Mouse (Mus musculus) CH12.LX (cell line): Measurements from ENCODE around the gene Gm21992. TPM values are rescaled to one million over a fixed set of nuclear protein-coding genes. Genes with fewer than 3 reads are reported as not detected.

ENCODE experiments used
- DNase-seq: peaks from one replicate; pipeline ENCODE4 v3.0.0-alpha.2; 2013; ENCODE audit errors: extremely low read depth
- H3K27ac ChIP-seq: 2 replicates; pipeline ENCODE4 v1.5.1; 2012; ENCODE audit warnings: low read depth, mild to moderate bottlenecking, control low read depth, moderate library complexity; ENCODE audit not compliant: insufficient read depth
- H3K27me3 ChIP-seq: replicated peaks from 2 replicates; pipeline ENCODE3; 2012; ENCODE audit warnings: inconsistent platforms
- H3K36me3 ChIP-seq, 2 experiments: replicated peaks in 1 of 2; 2 replicates each; pipeline versions ENCODE3 to v1.6.1; 2012; ENCODE audit warnings: inconsistent platforms in 1 of 2, low read length in 1 of 2, mild to moderate bottlenecking in 1 of 2, mixed read lengths in 1 of 2, moderate library complexity in 1 of 2; ENCODE audit not compliant: control insufficient read depth in 1 of 2, insufficient read depth in 1 of 2
- H3K4me1 ChIP-seq, 2 experiments: 2 replicates each; pipeline ENCODE4 v1.6.1; 2012; ENCODE audit warnings: inconsistent platforms in 1 of 2, moderate library complexity in 1 of 2; ENCODE audit not compliant: insufficient read depth in 2 of 2, control insufficient read depth in 1 of 2
- H3K4me2 ChIP-seq: 2 replicates; pipeline ENCODE4 v1.6.1; 2012; ENCODE audit warnings: low read depth, mild to moderate bottlenecking, control low read depth; ENCODE audit not compliant: poor library complexity, insufficient read depth, severe bottlenecking
- H3K4me3 ChIP-seq, 3 experiments: fragments of 150-350 bp in 1 of 3; sonication (generic) in 1 of 3; replicated peaks in 1 of 3; 2 replicates each; pipeline versions ENCODE3 to v1.5.1; 2011 to 2012; ENCODE audit warnings: low read depth in 2 of 3, low read length in 2 of 3, mild to moderate bottlenecking in 2 of 3, moderate library complexity in 2 of 3, control low read depth in 1 of 3, improper control_type of control experiment in 1 of 3, inconsistent platforms in 1 of 3, mixed read lengths in 1 of 3; ENCODE audit not compliant: poor library complexity in 1 of 3
- H3K79me2 ChIP-seq: replicated peaks from 2 replicates; pipeline ENCODE4 v1.6.1; 2012; ENCODE audit warnings: mild to moderate bottlenecking, moderate library complexity; ENCODE audit not compliant: control insufficient read depth, poor library complexity, insufficient read depth, severe bottlenecking; ENCODE audit errors: extremely low read depth
- H3K9ac ChIP-seq: 2 replicates; pipeline ENCODE4 v1.6.1; 2012; ENCODE audit warnings: low read depth, mild to moderate bottlenecking, control low read depth, moderate library complexity; ENCODE audit not compliant: insufficient read depth
- H3K9me3 ChIP-seq: replicated peaks from 2 replicates; pipeline ENCODE3; 2012; ENCODE audit warnings: low read length, inconsistent platforms, mixed read lengths
- BHLHE40 ChIP-seq: IDR thresholded peaks from 2 replicates; pipeline ENCODE4 v1.6.1; 2011; ENCODE audit warnings: mild to moderate bottlenecking, low read depth, low read length, improper control_type of control experiment
- CHD1 ChIP-seq: IDR thresholded peaks from 2 replicates; pipeline ENCODE4 v1.6.1; 2012; ENCODE audit warnings: low read depth, low read length, improper control_type of control experiment, inconsistent platforms
- ELF1 ChIP-seq: IDR thresholded peaks from 2 replicates; pipeline ENCODE4 v1.6.1; 2014; ENCODE audit warnings: low read depth, mild to moderate bottlenecking, inconsistent platforms, low read length, improper control_type of control experiment
- EP300 ChIP-seq: IDR thresholded peaks from 2 replicates; pipeline ENCODE4 v1.6.1; 2011; ENCODE audit warnings: low read length, improper control_type of control experiment
- ETS1 ChIP-seq: conservative IDR thresholded peaks from 2 replicates; pipeline ENCODE4 v1.6.1; 2012; ENCODE audit warnings: low read depth, mild to moderate bottlenecking, inconsistent platforms, low read length, improper control_type of control experiment, moderate library complexity
- GABPA ChIP-seq: IDR thresholded peaks from 2 replicates; pipeline ENCODE4 v1.6.1; 2012; ENCODE audit warnings: low read depth, low read length, improper control_type of control experiment, inconsistent platforms; ENCODE audit not compliant: insufficient replicate concordance
- JUN ChIP-seq: IDR thresholded peaks from 2 replicates; pipeline ENCODE4 v1.6.1; 2011; ENCODE audit warnings: low read depth, mild to moderate bottlenecking, low read length, improper control_type of control experiment, moderate library complexity; ENCODE audit not compliant: insufficient read depth
- JUND ChIP-seq: conservative IDR thresholded peaks from 2 replicates; pipeline ENCODE4 v1.6.1; 2011; ENCODE audit warnings: low read depth, low read length, improper control_type of control experiment
- MAFK ChIP-seq: IDR thresholded peaks from 2 replicates; pipeline ENCODE4 v1.6.1; 2011; ENCODE audit warnings: low read length, improper control_type of control experiment; ENCODE audit not compliant: insufficient replicate concordance
- MAZ ChIP-seq: IDR thresholded peaks from 2 replicates; pipeline ENCODE4 v1.6.1; 2012; ENCODE audit warnings: low read depth, mild to moderate bottlenecking, inconsistent platforms, low read length, improper control_type of control experiment, moderate library complexity
- MXI1 ChIP-seq: IDR thresholded peaks from 2 replicates; pipeline ENCODE4 v1.6.1; 2011; ENCODE audit warnings: mild to moderate bottlenecking, low read depth, low read length, improper control_type of control experiment
- NELFE ChIP-seq: IDR thresholded peaks from 2 replicates; pipeline ENCODE4 v1.6.1; 2011; ENCODE audit warnings: low read depth, low read length, improper control_type of control experiment
- PAX5 ChIP-seq: IDR thresholded peaks from 2 replicates; pipeline ENCODE4 v1.6.1; 2012; ENCODE audit warnings: low read length, inconsistent platforms, mixed read lengths
- POLR2A ChIP-seq: IDR thresholded peaks from 2 replicates; pipeline ENCODE4 v1.6.1; 2011; ENCODE audit warnings: low read depth, mild to moderate bottlenecking, improper control_type of control experiment, low read length
- RAD21 ChIP-seq: IDR thresholded peaks from 2 replicates; pipeline ENCODE4 v1.6.1; 2011; ENCODE audit warnings: low read depth, mild to moderate bottlenecking, low read length, improper control_type of control experiment, moderate library complexity
- RCOR1 ChIP-seq: conservative IDR thresholded peaks from 2 replicates; pipeline ENCODE4 v1.6.1; 2012; ENCODE audit warnings: low read depth, mild to moderate bottlenecking, inconsistent platforms, low read length, improper control_type of control experiment
- SMC3 ChIP-seq: IDR thresholded peaks from 2 replicates; pipeline ENCODE4 v1.6.1; 2011; ENCODE audit warnings: low read depth, low read length, improper control_type of control experiment
- TCF12 ChIP-seq: IDR thresholded peaks from 2 replicates; pipeline ENCODE4 v1.6.1; 2014; ENCODE audit warnings: low read depth, mild to moderate bottlenecking, inconsistent platforms, low read length, improper control_type of control experiment
- ZC3H11A ChIP-seq: IDR thresholded peaks from 2 replicates; pipeline ENCODE4 v1.6.1; 2012; ENCODE audit warnings: low read depth, mild to moderate bottlenecking, inconsistent platforms, low read length, improper control_type of control experiment
- ZNF384 ChIP-seq: IDR thresholded peaks from 2 replicates; pipeline ENCODE4 v1.6.1; 2012; ENCODE audit warnings: low read depth, low read length, improper control_type of control experiment, inconsistent platforms
- dilution Hi-C: fragments of 300-500 bp; cut with MboI; formaldehyde crosslinking; loops from 2 replicates; pipeline ENCODE4 v1.14.3; 2020; ENCODE audit warnings: low sequenced_read_pairs; ENCODE audit not compliant: extremely low pct_unique_long_range_greater_than_20kb, extremely low pct_ligation_motif_present
- in situ Hi-C: fragments of 300-500 bp; cut with MboI; formaldehyde crosslinking; loops from 3 replicates; pipeline ENCODE4 v1.14.3; 2019; ENCODE audit warnings: low sequenced_read_pairs, low pct_ligation_motif_present, low pct_unique_long_range_greater_than_20kb, mixed read lengths
- polyA plus RNA-seq: library from polyadenylated mRNA; unstranded; fragments of >175 nt; gene quantifications from 2 replicates; pipeline ENCODE4 v1.2.1, GENCODE M21; 2012; ENCODE audit warnings: low read depth; ENCODE audit not compliant: insufficient read length
- total RNA-seq, 2 experiments: library from RNA; depleted of rRNA; stranded (reverse); fragments of 300-350 nt in 1 of 2; fragments of >200 nt in 1 of 2; gene quantifications; 2 replicates each; pipeline ENCODE4 v1.2.3; 2012 to 2014

The Gm21992 gene
- total and polyA plus RNA-seq, 3 experiments = 3.9 to 44.3 (median 17.0) TPM

GRCm38 (mm10) chr19:4746611-4747010 lies 64.8 kb downstream of the Gm21992 start:
- in situ Hi-C loops = loop anchor here (10.0 kb wide), 1 partner anchor 52 kb away; the partner anchor contains the start of gene Gm960
- no peak overlapping the region for H3K4me3 ChIP-seq

GRCm38 (mm10) chr19:4745681-4746080 lies 65.7 kb downstream of the Gm21992 start:
- dilution Hi-C loops = no loop called here

More at GRCm38 (mm10) chr19:4746611-4747010, 64.8 kb downstream of the Gm21992 start:
- no peak overlapping the region for H3K9ac ChIP-seq
- H3K9me3 ChIP-seq = no peaks in the 10 kb centered on the region
- H3K36me3 ChIP-seq = peaks cover 0 to 6% of the 10 kb centered on the region in 2 experiments
- H3K27ac ChIP-seq = no peak overlapping the region
- H3K27me3 ChIP-seq = no peaks in the 10 kb centered on the region
- DNase-seq = no peak
- H3K4me1 ChIP-seq = no peaks in the 10 kb centered on the region
- H3K79me2 ChIP-seq = no peaks in the 10 kb centered on the region
- no peak for TF ChIP-seq MXI1
- no peak for TF ChIP-seq ELF1
- TF ChIP-seq SMC3 = no peak
- no peak for TF ChIP-seq PAX5
- H3K4me2 ChIP-seq = no peak overlapping the region
- dilution Hi-C loops = no loop called here

GRCm38 (mm10) chr19:4745057-4745456 lies 66.4 kb downstream of the Gm21992 start:
- in situ Hi-C loops (loop anchor here (10.0 kb wide), 1 partner anchor 50 kb away; the partner anchor contains the start of gene Gm960), dilution Hi-C loops (no loop called here)
- Histone ChIP-seq H3K9ac (no peak overlapping the region), H3K9me3 (no peaks in the 10 kb centered on the region), H3K4me1 (no peaks in the 10 kb centered on the region), H3K4me2 (no peak overlapping the region), H3K27me3 (no peaks in the 10 kb centered on the region), H3K79me2 (no peaks in the 10 kb centered on the region), H3K27ac (no peak overlapping the region), H3K36me3 (peaks cover 0 to 6% of the 10 kb centered on the region in 2 experiments), H3K4me3 (no peak overlapping the region)
- no peak for DNase-seq
- TF ChIP-seq JUN = no peak

More at GRCm38 (mm10) chr19:4745681-4746080, 65.7 kb downstream of the Gm21992 start:
- peaks cover 0 to 6% of the 10 kb centered on the region in 2 experiments for H3K36me3 ChIP-seq
- H3K9me3 ChIP-seq = no peaks in the 10 kb centered on the region
- no peaks in the 10 kb centered on the region for H3K79me2 ChIP-seq
- TF ChIP-seq MAZ = no peak
- TF ChIP-seq NELFE = no peak
- TF ChIP-seq POLR2A = no peak
- TF ChIP-seq RAD21 = no peak
- TF ChIP-seq RCOR1 = no peak
- TF ChIP-seq ZNF384 = no peak
- no peak for TF ChIP-seq EP300
- no peak for TF ChIP-seq TCF12
- TF ChIP-seq GABPA = no peak
- TF ChIP-seq MAFK = no peak
- no peak for TF ChIP-seq JUN
- TF ChIP-seq BHLHE40 = no peak
- no peak for TF ChIP-seq ETS1
- TF ChIP-seq CHD1 = no peak
- TF ChIP-seq ZC3H11A = no peak
- TF ChIP-seq JUND = no peak
- TF ChIP-seq, all 38 proteins: peak for 0
- in situ Hi-C loops = loop anchor here (10.0 kb wide), 1 partner anchor 51 kb away; the partner anchor contains the start of gene Gm960
- Histone ChIP-seq H3K4me1 (no peaks in the 10 kb centered on the region), H3K27me3 (no peaks in the 10 kb centered on the region), H3K27ac (no peak overlapping the region), H3K4me2 (no peak overlapping the region), H3K9ac (no peak overlapping the region), H3K4me3 (no peak overlapping the region)
- no peak for DNase-seq
